Mouse (Mus musculus) B cell, adult 2 months (primary cell): ENCODE measurements around the gene Unc5c.

Experiments used
- DNase-seq, 2 experiments: peaks; one replicate each; pipeline ENCODE4 v3.0.0; 2022

Unc5c gene

DNA sequence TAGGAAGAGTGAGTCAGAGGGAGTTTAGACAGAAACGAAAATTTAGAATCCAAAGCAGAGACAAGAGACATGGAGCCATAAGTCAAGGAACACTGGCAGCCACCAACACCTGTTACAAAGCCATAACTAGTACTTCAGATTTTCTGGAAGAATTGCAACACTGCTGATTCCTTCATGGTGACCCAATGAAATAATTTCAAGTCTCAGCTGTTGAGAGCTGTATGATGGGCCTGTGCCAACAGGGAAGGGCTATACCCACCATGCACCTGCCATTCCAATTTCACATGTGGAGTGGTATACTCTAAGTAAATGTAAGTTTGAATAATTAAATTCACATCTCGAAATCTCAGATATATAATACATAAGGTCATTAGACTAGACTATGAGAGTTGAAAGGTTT lies 259.5 kb downstream of the Unc5c start:
- DNase-seq, result no peak

DNA sequence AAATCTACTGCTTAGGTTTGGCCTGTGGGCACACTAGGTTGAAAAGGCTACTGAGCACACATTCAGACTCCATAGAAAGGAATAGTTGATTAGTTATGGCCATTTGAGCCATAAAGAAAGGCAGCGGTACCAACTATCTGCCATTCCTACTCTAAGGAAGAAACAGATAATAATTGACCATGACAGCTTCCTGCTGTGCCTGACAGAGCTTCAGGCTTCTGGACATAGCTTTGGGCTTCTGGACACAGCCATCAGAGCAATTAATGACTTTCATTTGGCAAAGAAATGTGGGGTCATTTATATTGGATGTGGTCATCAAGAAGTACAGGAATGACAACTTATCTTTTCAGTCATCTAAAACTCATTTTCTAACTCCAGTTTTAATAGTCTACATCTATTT lies 260.4 kb downstream of the Unc5c start:
- no peak for DNase-seq

DNA sequence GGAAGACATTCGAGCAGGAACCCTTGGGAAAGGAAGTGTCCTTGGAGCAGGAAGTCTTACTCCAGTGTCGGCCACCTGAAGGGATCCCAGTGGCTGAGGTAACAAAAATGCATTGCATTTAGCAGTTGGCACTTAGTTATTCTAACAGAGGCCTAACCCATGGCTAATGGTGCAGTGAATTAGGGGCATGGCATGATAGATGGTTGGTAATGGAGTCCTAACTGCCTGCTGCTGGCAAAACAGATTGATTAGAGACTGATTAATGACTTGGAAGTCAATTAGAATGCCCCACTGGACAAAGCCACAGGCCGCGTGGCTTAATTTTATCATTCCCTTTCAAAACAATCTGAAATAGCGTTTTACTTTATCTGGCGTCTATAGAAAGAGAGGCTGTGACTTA lies 268.8 kb downstream of the Unc5c start:
- DNase-seq, result no peak

DNA sequence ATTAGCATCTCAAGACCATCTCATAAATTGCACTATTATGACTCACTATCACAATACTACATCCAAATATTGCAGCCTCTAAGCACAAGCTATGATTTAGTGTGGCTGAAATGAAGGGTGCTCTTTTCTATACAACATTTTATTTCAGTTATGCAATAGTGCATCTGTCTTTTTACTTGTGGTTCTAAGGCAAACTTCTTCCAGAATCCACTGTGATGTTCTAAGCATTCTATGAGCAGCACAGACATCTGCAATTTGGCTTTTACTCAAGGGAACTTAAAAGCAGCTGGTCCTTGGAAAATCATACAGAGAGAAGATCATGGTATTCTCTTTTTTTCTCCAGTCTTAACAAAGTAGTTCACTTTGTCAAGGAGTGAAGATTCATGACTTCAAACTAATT lies 270.3 kb downstream of the Unc5c start:
- no peak for DNase-seq

DNA sequence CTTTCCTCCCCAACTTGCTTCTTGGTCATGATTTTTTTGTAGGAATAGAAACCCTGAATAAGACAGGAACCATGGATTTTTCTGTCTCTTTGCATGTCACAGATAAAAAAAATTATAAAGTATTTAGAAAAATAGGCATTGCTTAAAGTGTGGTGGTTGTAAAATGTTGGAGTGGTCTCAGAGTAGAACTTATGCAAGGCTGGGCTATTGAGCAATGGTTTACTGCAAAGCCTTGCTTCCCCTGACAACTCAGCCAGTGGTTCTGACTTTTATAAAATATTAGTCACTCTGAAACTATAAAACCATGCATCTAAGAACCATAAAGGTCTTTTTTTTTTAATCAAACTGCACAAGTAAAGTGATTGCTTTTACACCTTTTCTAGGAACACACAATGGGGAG lies 280.3 kb downstream of the Unc5c start:
- DNase-seq, result no peak

DNA sequence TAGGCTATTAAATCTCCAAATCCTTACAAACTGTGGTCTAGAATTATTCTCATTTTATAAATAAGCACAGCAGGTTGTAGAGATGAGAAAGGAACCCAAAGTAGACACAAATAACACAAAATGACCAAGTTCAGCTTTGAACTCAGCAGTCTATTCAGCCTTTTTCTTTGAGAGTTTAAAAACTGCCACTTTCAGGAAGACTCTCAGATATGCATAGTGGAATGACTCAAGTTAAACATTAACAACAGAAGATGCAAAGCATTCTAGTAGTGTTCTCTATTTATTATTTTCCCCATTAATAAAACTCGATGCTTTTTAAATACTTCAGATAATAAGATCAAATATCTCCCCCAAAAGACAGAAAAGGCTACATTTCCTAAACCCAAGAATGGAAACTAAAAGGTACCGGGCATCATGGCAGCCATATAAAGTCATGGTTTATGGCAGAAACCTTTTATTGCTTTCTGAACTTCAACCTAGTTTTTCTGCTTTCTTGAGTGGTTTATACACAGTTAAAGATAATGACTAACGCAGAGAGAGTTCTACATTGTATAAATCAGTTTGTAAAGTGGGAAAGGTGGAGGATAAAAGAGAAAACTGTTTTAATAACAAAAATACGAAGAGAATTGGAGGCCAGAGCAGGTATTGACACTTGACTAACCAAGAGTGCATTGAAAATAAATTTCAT lies 283.8 kb downstream of the Unc5c start:
- no peak for DNase-seq

DNA sequence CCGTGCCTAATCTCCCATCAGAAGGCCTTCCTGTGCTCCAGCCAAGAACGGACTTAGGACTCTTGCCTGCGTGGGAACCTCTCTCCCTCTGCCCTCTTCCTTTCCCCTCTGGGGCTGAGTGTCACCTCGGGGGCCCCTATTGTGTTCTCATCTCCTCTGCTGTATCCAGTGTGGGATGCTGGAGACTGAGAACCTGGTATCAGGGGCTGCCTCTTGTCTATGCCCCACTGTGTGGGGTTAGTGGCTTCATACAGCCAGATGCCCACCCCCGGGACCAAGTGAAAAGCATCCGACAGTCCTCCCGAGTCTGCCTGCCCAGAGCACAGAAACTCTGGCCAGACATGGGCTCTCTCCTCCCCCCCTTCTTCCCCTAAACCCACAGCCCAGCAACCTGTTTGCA lies 287.2 kb downstream of the Unc5c start:
- DNase-seq, result no peak

DNA sequence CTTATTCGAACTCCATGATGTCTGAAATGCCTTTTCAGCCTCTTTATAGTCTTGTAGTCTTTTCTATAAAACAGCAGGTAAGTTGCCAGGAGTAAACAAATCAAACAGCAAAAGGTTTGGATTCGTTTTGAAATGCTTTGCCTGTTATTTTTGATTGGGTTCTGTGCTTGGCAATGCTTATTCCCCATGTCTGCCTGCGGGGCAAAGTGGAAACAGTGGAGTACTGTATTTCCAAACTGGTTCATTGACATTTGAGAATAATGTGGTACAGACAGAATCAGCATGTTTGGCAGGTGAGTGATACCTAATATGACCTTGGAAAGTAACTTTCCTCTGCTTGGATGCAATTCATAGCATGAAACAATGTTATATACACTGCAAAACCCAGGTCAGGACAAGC lies 292.2 kb downstream of the Unc5c start:
- DNase-seq, result no peak

DNA sequence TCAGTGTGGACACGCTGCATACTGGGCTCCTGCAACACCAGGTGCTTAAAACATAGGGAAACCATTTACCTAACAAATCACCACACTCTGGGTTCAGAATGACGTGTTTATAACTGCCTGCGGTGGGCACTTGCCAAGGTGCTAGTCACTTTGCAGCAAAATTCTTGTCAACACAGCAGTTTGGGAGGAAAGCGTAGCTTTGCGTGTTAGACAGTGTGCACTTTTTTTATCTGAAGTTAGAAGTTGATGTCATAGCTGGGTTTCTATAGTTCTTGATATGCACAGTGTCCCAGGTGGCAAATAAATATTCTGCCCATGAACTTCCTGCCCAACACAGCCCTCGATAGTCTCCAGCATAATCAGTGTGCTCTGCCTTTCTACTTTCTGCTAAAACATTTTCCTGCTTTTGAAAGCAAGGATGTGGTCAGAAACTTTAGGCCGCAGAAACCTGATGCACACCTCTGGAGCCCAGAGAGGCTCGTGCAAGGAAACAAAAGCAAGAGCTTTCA lies 313.4 kb downstream of the Unc5c start:
- DNase-seq, result no peak

DNA sequence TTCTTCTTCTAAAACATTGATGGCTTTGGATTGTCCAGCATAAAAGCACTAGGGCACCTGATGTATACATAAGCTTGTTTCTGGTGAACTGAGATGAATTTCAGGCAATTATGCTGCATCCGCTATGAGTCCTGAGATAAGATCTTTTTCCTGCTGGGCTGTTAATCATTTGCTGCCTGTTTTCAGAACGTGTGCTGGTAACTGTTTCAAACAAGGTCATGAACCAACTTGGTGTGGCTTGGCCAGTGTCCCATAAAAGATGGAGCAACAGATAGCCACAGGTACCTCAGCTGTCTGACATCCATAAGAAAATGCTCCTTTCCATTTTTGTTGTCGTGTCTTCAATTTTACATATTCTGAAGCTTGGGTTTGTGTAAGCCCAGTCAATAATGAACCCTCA lies 314.2 kb downstream of the Unc5c start:
- DNase-seq, result no peak

DNA sequence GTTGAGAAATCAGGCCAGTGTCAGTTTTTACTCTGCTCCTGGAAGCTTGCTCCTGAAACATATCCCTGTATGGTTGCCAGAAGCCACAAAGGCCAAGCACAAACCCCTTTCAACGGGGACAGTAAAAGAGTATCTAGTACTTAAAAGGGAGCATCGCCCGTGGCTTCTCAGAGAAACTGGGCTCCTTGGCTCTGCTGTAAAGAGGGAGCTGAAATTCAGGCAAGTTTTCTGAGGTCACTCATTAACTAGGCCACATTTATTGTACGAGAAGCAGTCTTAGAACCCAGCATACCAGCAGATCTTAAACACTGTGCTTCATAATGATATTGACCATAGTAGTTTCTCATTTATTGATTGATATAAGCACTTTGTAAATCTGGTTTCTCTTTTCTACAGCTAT lies 317.5 kb downstream of the Unc5c start:
- no peak for DNase-seq

DNA sequence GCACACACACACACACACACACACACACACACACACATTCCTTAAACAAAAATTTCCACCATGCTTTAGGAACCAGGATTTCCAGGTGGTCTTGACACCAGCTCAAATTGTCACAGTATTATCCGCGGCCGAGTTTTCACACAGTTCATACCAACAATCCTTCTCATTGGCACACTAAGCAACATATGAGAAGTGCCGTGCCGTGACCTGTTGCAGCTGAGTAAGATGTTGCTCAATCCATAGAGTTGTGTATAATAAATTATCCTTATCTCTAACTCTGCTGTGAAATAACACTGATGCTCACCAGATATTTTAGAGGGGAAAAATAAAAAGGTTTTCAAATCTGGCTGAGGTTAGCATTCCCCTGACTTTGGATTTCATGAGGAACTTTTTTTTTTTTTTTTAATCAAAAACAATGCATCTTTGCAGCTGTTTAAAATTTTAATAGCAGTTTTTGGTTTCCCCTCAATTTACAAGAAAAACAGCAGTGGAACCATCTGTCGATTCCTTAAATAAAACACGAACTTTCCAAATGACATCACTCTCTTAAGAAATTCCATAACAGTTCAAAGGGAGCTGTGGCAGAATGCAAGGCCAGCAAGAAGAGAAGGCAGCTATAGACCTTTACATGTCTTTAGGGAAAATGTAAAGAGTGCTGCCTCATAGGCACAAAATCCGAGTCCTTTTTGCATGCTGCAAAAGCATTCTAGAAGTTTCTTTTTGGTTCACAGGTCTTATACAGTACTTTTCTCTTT lies 326.2 kb downstream of the Unc5c start:
- no peak for DNase-seq

DNA sequence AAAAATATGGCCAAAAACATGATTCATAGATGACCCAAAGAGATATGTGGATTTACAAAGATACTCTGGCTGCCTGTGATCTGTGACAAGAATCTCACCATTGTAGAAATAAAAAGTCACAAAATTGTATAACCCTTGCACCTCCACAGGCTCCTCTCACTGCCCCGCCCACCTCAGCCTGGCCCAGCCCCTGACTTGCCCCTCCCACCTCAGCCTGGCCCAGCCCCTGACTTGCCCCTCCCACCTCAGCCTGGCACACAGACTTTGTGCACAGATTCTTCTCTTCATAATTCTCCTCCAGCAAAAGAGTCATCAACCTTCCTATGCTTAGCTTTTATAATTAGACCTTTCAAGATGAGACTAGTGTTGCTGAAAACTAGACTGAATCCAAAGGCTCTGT lies 327.1 kb downstream of the Unc5c start:
- no peak for DNase-seq

DNA sequence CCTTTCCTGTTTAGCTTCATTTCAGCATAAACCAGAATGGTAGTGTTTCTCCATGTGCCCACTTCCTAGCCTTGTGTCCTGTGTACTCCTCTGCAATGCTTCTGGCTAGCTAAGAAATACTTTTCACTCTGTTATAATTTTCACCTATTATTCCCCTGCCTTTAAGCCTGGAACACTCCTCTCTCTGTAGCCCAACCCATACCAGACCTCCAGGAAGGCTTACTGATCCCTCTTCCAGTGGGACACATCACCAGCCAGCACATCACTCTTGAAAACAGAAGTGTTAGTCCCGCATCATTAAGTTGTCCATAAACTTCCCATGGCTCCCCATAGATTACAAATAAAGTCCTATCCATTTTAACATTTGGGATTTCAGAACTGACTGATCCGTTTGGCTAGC lies 328.7 kb downstream of the Unc5c start:
- DNase-seq, result no peak

DNA sequence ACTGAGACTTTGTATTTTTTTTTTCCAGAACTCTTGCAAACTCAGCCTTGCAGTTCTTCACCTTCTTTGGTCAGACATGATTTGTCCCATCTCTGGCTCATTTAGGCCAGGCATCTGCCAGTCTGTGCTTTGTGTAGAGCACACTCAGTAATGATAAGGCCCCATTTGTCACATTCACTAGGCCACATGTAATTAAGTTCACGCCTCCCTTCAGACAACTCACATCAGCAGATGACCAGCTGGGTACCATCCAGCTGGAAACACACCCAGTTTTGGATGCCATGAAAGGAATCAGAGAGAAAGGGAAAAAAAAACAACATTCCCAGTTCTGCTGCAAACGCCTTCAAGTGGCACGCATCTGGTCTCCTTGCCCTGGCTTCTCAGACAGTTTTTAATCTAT lies 329.4 kb downstream of the Unc5c start:
- DNase-seq, result no peak

DNA sequence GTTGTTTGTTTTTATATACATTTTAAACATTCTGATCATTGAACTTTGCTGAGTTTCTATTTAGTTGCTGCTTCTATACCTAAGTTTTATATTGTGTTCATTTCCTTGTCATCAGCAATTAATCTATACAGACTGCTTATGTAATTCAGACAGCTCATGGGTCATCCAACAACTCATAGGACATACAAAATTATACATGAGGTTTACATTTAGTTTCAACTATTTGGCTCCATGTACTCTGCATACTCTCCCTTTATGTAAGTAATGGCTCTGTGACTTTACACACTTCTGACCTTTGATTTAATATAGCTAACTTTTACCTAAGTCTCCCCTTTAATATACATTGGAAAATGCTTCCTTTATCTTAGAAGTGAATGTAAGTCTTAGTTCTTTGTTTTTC lies 332.4 kb downstream of the Unc5c start:
- DNase-seq, result no peak

DNA sequence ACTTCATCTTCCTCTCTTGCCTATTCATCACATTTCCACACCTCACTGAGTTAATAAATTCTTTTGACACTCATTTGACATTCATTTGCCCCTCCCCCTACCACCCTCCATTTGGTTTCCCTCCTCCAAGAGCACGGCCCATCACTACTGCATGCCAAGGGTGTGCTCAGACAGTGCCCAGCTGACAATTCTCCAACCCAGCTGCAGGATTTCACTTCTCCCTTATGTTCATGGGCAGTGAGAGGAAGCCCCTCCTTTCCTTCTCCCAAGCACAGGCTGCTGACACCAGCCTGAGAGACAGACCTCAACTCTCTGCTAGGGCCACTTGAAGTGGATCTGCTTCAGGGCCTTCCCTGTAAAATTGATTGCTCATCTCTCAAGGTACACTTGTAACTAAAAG lies 332.8 kb downstream of the Unc5c start:
- no peak for DNase-seq

DNA sequence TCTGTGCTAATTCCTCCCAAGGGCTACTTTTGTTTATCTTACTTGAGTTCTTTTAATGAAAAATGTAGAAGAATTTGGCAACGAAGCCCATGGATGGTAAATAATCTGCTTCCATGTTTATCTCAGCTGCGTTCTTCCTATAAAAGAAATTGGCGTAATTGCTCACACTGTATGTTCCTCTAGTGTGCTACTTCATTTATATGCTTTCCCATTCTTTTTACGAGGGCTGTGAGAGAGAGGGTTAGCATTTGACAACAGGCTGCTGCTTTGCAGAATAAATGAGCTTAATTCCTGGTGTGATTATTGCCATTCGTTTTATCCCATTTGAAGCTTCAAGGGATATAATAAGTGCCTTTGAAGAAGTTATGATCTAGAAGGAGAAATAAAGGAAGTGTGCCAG lies 339.1 kb downstream of the Unc5c start:
- no peak for DNase-seq

DNA sequence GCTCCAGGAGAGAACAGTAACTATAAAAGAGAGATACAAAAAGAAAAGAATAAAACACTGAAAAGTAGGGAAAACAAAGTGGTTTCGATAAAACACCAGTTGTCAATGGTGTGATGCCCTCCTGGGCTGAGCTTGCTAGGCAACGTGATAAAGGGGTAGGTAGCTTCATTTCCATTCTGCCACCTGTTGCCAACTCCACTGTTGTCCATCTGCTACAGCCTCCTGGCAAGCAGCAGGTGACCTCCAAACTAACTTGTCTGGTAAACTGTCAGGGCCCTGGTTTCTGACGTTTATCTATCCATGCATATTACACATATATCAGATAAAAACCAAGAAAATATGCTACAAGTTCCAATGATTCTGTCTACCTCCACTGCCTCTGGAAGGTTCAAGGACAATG lies 344.6 kb downstream of the Unc5c start:
- DNase-seq, result no peak

DNA sequence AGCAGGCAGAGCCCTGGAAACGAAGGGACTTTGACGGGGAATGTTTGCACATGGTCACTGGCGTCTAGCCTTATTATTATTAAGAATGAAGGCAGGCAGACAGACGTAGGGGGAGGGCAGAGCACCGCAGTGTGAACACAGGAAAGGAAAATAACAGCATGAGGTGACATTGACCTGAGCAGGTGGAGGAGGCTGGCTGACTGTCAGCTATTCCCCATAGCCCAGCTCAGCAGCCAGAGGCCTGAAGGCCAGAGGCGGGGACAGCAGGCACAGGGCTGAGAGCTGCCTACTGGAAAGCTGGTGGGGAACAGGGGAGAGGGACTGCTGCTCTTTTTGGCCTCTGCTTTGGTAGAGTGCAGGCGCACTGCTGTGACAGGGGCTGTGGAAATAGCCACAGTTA lies 345.9 kb downstream of the Unc5c start:
- no peak for DNase-seq

DNA sequence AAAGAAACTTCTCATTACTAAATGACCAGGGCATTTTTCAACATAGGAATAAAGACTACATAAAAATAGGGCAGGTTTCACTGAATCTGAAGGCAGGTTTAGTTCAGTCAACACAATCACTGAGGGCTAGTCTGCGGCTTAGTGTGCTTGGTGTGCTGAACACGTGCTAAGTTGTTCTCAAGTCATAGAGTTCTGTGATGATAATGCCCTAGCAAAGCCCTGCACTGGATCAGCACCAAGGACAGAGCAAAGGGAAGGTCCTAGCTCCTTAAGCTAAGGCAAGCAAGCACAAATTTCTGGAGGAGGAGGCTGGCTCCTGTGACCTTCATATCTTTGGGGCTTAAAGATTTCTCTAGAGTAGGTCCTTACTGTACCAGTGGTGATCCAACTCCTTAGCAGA lies 346.3 kb downstream of the Unc5c start:
- DNase-seq, result no peak

DNA sequence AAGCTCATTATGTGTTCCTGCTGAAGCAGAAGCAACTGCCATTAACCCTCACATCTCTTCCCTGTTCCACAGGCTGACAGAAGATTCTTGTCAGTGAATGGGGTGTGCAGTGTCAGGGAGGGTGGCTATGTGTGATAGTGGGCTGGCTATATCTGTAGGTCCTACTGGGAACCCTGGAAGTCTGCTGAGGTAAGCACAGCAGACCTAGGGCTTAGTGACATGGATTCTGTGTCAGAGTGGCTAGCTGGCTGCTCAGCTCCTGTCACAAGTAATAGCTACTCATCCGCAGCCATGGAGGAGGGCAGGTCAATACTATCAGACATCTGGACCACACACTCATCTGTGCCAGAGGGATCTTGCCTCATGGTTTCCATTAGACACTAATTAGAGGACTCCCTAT lies 349.8 kb downstream of the Unc5c start:
- no peak for DNase-seq

DNA sequence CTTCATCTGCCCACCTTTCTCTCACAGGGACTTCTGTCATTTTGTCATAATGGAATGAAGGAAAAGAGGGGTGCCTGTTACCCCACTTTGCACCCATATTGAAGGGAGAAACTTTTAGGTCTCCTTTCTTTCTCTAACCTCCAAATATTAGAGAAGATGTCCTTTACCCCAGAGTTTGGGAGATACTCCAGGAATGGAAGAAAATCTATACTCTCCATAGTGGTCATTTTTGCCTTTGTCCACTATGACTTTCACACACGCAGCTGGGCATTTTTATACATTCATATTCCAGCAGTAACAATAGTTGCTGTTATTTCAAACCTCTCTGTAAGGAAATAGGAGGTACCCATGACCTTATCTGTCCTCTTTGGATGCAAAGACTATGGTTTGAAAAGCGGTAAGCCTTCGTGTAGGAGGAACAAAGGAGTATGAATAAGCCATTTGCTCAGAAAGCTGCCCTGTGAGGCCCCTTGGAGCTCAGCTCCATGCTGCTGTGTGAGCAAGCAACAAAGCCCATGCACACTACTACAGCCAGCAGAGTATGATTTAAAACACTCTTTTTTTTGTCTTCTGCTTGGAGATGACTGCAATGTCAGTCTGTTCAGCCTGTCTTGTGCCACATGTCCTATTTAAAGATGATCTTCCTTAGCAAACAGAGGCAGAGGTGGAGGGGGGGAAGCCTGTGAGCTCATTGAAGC lies 353.7 kb downstream of the Unc5c start:
- no peak for DNase-seq

DNA sequence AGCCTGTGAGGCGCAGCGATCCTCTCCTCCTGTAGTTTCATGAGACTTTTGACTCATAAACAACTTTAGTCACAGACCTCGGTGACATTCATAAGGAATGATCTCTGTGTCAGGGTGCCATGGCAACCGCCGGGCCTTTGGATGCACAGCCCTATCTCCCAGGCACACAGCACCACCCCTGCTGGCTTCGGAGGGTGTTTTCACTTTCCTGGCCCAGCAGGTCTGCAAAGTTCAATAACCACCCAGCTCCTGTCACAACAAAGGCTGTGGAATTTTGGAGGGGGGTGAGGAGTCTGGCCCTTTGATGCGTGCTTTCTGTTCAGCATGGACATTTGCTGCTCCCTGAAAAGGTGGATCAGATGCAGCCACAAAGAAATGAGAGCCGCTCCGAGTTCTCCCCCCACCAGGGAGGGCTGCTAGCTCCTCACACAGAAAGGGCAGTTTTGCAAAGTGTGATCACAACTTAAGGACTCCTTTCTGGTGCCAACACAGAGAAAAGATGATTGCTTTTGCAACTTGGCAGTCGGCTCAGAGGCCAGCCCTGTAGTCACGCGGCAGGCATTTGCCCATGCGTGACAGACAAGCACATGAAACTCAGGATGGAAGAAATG lies 354.4 kb downstream of the Unc5c start:
- DNase-seq, result no peak
